Mouse (Mus musculus) olfactory bulb, adult 2 months (tissue): Measurements from ENCODE around the gene Kdm1b.

Experiments
- CTCF ChIP-seq: fragments of 200-500 bp; IDR thresholded peaks from 2 replicates; pipeline ENCODE4 v1.5.1; 2012; ENCODE audit warnings: low read depth, mild to moderate bottlenecking, low read length, moderate library complexity; ENCODE audit not compliant: insufficient read depth
- POLR2A ChIP-seq: fragments of 200-500 bp; IDR thresholded peaks from 2 replicates; pipeline ENCODE4 v1.6.1; 2012; ENCODE audit warnings: mild to moderate bottlenecking, low read depth, low read length, moderate library complexity; ENCODE audit not compliant: insufficient read depth

DNA sequence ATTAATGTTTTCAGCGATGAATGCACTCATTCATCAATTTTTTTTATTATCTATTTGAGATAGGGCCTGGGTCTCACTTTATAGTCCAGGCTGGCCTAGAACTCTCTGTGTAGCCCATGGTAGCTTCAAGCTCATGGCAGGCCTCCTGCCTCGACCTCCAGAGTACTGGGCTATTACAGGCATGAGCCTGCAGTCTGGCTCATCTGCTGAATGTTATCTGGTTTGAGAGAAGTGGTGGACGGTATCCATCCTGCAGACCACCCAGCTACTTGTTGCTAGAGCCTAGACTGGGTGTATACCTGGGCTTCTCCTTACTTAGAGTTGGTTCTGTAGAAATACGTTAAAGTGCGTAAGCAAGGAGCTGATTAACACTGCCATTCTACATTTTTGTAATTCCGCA lies 23.7 kb downstream of the Kdm1b start:
- TF ChIP-seq CTCF: no peak
- TF ChIP-seq POLR2A: no peak
